Mouse (Mus musculus) heart, embryonic 10.5 days (tissue): ENCODE measurements around the gene Phyh. TPM values are rescaled to one million over a fixed set of nuclear protein-coding genes. Genes with fewer than 3 reads are reported as not detected.
A peak's percentile ranks its signal among the peaks of the same experiment; 100 is the strongest.

Source experiments
- DNase-seq: peaks from one replicate; pipeline ENCODE4 v3.0.0-alpha.2; 2017; ENCODE audit warnings: low spot score
- H3K27ac ChIP-seq: fragments of 300-500 bp; sonication (generic); 2 replicates; pipeline ENCODE4 v1.5.1; 2016; ENCODE audit warnings: mild to moderate bottlenecking
- H3K27me3 ChIP-seq: fragments of 300-500 bp; sonication (generic); 2 replicates; pipeline ENCODE4 v1.6.1; 2016; ENCODE audit warnings: mild to moderate bottlenecking; ENCODE audit not compliant: poor library complexity, insufficient read depth, severe bottlenecking
- H3K36me3 ChIP-seq: fragments of 300-500 bp; sonication (generic); 2 replicates; pipeline ENCODE4 v1.6.1; 2016; ENCODE audit warnings: mild to moderate bottlenecking, moderate library complexity
- H3K4me1 ChIP-seq: fragments of 300-500 bp; sonication (generic); 2 replicates; pipeline ENCODE4 v1.6.1; 2016; ENCODE audit warnings: mild to moderate bottlenecking
- H3K4me3 ChIP-seq: fragments of 300-500 bp; sonication (generic); 2 replicates; pipeline ENCODE4 v1.5.1; 2016; ENCODE audit warnings: mild to moderate bottlenecking, moderate library complexity
- H3K9me3 ChIP-seq: fragments of 300-500 bp; sonication (generic); 2 replicates; pipeline ENCODE4 v1.6.1; 2016; ENCODE audit warnings: mild to moderate bottlenecking, moderate library complexity
- WGBS: fragments of 180-500 bp; shearing (Covaris S2); methylation state at CpG from one replicate; pipeline ENCODE4 v1.1.7; 2016; 5-methylcytosine and 5-hydroxymethylcytosine counted together
- polyA plus RNA-seq: library from polyadenylated mRNA; unstranded; fragments of >200 nt; fragmentation: Nextera tagmentation; extraction: Ambion mirVana; gene quantifications from 2 replicates; pipeline ENCODE4 v1.2.1, GENCODE M21; 2016

Gene Phyh
- 59.7 and 84.7 TPM in 2 replicates for polyA plus RNA-seq

DNA sequence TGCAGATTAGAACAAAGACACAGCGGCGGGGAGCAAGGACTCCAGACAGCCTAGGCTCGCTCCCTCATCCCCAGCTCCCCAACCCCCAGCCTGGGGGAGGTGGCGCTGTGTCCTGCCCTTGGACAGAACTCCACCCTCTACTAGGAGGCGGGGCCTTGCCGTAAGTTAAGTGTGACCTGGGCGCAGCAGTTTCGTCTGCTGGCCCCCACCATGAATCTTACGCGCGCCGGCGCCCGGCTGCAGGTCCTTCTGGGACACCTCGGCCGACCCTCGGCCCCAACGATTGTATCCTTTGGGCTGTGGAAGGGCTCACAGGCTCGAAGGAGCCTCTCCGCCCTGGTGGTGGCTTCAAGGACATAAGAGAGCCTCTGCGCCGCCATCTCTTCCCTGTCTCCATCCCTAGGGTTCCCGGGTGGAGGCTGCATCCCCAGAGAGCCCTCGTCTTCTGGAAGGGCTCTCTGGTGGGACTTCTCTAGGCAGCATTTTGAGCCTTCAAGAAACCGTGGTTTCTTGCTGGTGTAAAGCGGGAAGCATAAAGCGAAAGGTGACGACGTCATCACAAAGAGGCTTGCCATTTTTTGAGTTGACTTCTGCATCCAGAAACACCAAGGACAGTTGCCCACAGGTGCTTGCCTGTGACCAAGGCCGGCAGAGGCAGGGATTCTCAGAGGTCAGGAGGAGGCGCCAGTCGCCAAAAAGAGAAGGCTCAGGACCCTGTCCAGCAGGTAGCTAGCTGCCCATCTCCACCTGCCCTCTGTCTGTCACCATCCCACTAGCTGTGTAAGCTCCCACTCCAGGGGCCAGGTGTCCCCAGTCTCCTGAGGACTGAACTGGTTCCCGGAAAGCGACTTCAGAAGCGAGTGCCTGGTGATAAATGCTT is at the start of gene Phyh:
Phyh (plus strand) TSS at position 160 of the 880 bp plus-strand sequence.
- H3K27ac ChIP-seq: peak within 1 kb of the TSS; percentile 95
- 5% methylated on average over 35 of the region's 35 CpGs for WGBS
- H3K27me3 ChIP-seq: no peaks in the 10 kb centered on the region
- H3K4me3 ChIP-seq: peak within 1 kb of the TSS; percentile 72
- H3K36me3 ChIP-seq: peaks cover 1% of the 10 kb centered on the region; the same call in 1 of the 2 replicates
- DNase-seq: peak; percentile 95
- H3K4me1 ChIP-seq: peaks cover 22% of the 10 kb centered on the region
- H3K9me3 ChIP-seq: no peaks in the 10 kb centered on the region

GRCm38 (mm10) chr2:4872740-4873139 is 46.1 kb upstream of the Phyh start:
- H3K36me3 ChIP-seq: no peaks in the 10 kb centered on the region
- H3K27ac ChIP-seq: no peak overlapping the region
- H3K4me3 ChIP-seq: no peak overlapping the region
- 65% methylated on average over 9 of the region's 9 CpGs for WGBS
- H3K27me3 ChIP-seq: no peaks in the 10 kb centered on the region
- no peaks in the 10 kb centered on the region for H3K9me3 ChIP-seq
- no peak for DNase-seq
- peaks cover 7% of the 10 kb centered on the region; the same call in 1 of the 2 replicates for H3K4me1 ChIP-seq

DNA sequence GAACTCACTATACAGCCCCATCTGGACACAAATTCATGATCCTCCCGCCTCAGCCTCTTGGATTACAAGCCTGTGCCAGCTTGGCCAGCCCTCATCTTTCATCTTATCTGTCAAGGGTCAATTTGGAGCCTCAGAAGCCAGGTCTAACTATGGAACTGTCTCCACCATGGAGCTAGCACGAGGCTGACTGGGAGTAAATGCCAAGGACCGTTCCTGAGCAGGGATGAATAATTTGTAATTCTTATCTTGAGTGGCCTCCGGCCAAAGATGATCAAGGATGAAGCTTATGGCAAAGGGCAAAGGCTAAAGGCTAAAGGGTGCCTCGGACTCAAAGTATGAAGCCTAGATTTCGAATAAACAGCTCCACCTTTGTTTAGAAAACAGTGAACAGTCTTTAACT is 45.5 kb upstream of the Phyh start:
- WGBS: 56% methylated on average over 6 of the region's 6 CpGs
- Histone ChIP-seq H3K4me1 (peaks cover 7% of the 10 kb centered on the region; the same call in 1 of the 2 replicates), H3K4me3 (no peak overlapping the region), H3K27me3 (no peaks in the 10 kb centered on the region), H3K9me3 (no peaks in the 10 kb centered on the region), H3K27ac (no peak overlapping the region), H3K36me3 (no peaks in the 10 kb centered on the region)
- DNase-seq: no peak

DNA sequence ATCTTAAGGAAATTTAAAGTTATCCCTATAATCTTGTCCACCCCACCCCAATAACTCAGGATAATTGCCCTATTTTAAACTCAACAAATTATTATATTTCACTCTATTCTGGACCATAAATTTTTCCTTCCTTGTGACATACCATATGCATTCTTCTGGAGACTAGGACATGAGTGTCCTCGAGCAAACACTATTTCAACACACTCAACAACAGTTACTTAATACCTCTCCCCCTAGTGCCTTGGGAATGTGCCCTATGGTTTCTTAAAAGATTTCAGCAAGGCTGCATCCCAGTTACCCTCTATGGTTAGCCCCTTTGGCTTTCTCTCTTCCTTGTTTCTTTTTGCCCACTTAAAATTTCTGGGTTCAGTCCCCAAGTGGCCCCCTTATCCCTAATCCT is 43.7 kb upstream of the Phyh start:
- peaks cover 7% of the 10 kb centered on the region; the same call in 1 of the 2 replicates for H3K4me1 ChIP-seq
- no peaks in the 10 kb centered on the region for H3K36me3 ChIP-seq
- H3K27ac ChIP-seq: no peak overlapping the region
- H3K4me3 ChIP-seq: no peak overlapping the region
- no peaks in the 10 kb centered on the region for H3K27me3 ChIP-seq
- no peak for DNase-seq
- H3K9me3 ChIP-seq: no peaks in the 10 kb centered on the region
- 52% methylated on average over 1 of the region's 1 CpGs for WGBS

DNA sequence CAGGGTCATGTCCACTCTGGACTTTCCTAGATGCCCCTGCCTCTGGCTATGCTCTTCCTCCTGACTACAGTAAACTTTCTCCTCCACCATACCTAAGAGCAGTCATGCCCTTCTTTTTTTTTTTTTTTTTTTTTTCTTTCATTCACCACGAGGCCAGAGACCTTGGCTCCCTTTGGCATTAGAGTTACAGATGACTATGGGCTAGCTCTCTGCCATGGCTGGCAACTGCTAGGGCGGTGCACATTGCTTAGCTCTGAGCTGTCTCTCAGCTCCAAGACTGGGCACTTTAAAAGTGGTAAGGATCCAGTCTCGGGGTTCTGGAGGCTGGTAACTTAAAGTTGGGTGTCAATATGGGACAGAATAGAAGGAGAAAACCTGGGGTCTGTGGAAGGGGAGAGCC is 42.7 kb upstream of the Phyh start:
- H3K27ac ChIP-seq: no peak overlapping the region
- 64% methylated on average over 3 of the region's 3 CpGs for WGBS

DNA sequence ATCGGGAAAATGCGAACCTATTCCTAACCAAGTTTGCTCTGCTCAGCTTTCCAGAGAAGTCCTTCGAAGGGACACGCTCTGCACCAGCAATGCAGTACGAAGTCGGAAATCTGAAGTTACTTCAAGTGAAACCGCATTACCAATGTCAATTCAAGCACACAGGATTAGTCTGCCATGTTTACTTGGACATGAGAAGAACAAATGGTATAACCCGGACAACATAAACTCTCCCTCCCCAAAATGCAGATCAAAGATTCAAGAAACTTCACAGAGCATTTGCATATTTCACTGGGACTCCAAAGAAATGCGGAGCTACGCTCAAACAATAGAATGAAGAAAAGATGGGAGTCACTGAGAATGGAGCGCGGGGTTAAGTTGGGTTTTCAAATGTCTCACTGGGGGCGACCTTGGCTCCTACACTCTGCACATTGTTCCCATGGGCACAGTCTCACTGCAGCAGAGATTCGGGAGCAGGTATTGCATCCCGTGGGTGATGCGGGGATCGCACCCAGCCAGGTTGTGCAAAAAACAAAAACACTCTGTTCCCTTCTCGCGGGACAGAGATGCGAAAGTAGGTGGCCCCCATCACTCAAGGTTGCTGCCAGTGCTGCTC is 38.0 kb upstream of the Phyh start:
- Histone ChIP-seq H3K27me3 (no peaks in the 10 kb centered on the region), H3K4me1 (peaks cover 18% of the 10 kb centered on the region), H3K9me3 (no peaks in the 10 kb centered on the region), H3K27ac (peak overlapping the region; percentile 99), H3K36me3 (peaks cover 13% of the 10 kb centered on the region), H3K4me3 (peak overlapping the region; percentile 78)
- whole genome bisulfite sequencing: 4% methylated on average over 20 of the region's 20 CpGs
- no peak for DNase-seq

More for the DNA sequence above, 42.7 kb upstream of the Phyh start:
- Histone ChIP-seq H3K36me3 (no peaks in the 10 kb centered on the region), H3K4me1 (peaks cover 11% of the 10 kb centered on the region; the same call in 1 of the 2 replicates), H3K27me3 (no peaks in the 10 kb centered on the region), H3K4me3 (no peak overlapping the region), H3K9me3 (no peaks in the 10 kb centered on the region)
- DNase-seq: no peak

- DNase-seq: peak; percentile 90
- peaks cover 18% of the 10 kb centered on the region for H3K4me1 ChIP-seq
- H3K36me3 ChIP-seq: peaks cover 20% of the 10 kb centered on the region
- H3K4me3 ChIP-seq: peak within 1 kb of the TSS; percentile 78
- H3K9me3 ChIP-seq: no peaks in the 10 kb centered on the region
- H3K27me3 ChIP-seq: no peaks in the 10 kb centered on the region
- under 1% methylated on average over 110 of the region's 115 CpGs for WGBS
- peak within 1 kb of the TSS; percentile 99 for H3K27ac ChIP-seq
Observed at GRCm38 (mm10) chr2:4881350-4882248, 37.2 kb upstream of the Phyh start, which contains the start of gene Sephs1. Gene Sephs1, plus strand, starts transcription at chr2:4881564.

DNA sequence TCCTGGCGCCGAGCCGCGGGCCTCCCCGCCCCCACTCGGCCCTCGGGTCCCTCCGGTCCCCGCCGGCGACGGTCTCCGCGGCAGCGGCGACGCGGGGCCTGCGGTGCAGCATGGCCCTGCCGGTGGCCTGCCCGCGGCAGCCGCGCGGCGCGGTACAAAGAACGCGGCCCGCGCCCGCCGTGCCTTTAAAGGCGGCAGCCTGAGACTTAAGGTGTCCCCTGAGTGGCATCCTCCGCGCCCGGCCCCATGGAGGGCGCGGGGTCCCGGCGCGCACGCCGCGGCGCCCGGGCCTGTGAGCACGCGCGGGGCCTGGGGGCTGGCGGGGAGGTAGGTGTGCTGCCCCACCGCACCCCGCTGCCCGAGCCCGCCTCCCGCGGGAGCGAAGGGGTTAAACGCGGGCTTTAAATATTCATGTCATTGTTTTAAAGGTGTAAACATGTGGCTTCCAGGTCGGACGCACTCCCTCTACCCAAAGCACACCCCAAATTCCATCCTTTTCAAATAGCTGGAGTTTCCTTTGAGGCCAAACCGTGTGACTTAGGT is 36.5 kb upstream of the Phyh start:
- Histone ChIP-seq H3K27ac (peak overlapping the region; percentile 99), H3K36me3 (peaks cover 28% of the 10 kb centered on the region), H3K27me3 (no peaks in the 10 kb centered on the region), H3K9me3 (no peaks in the 10 kb centered on the region), H3K4me3 (peak overlapping the region; percentile 78), H3K4me1 (peaks cover 18% of the 10 kb centered on the region)
- peak; percentile 80 for DNase-seq
- under 1% methylated on average over 59 of the region's 63 CpGs for WGBS

- H3K9me3 ChIP-seq: no peaks in the 10 kb centered on the region
- peaks cover 18% of the 10 kb centered on the region for H3K4me1 ChIP-seq
- H3K27ac ChIP-seq: peak overlapping the region; percentile 99
- peak overlapping the region; percentile 78 for H3K4me3 ChIP-seq
- H3K27me3 ChIP-seq: no peaks in the 10 kb centered on the region
- H3K36me3 ChIP-seq: peaks cover 36% of the 10 kb centered on the region
- WGBS: 5% methylated on average over 18 of the region's 18 CpGs
- no peak for DNase-seq
Observed at GRCm38 (mm10) chr2:4883009-4883704, 35.7 kb upstream of the Phyh start.

GRCm38 (mm10) chr2:4886896-4887295 is 31.9 kb upstream of the Phyh start:
- Histone ChIP-seq H3K27me3 (no peaks in the 10 kb centered on the region), H3K9me3 (no peaks in the 10 kb centered on the region), H3K4me3 (no peak overlapping the region), H3K4me1 (peaks cover 13% of the 10 kb centered on the region), H3K27ac (no peak overlapping the region), H3K36me3 (peaks cover 73% of the 10 kb centered on the region)
- 94% methylated on average over 6 of the region's 6 CpGs for WGBS
- no peak for DNase-seq

DNA sequence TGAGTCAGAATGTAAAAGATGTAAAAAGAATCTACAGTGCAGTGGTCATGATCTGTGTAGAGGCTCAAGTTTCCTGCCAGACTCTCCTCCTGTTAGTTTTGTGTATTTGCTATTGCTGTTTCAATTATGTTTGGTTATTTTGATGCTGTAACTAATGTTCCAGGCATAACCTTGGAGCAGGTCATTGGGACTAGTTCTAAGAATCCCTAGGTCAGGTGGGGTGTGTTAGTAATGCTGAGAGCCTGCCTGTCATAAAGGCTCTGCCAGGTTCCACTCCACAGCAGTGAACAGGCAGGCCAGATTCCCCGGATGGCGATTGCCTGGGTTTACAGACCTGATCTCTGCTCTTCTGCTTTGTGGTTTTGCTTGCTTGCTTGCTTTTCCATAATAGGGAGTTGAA is 23.2 kb upstream of the Phyh start:
- H3K9me3 ChIP-seq: no peaks in the 10 kb centered on the region
- no peak overlapping the region for H3K4me3 ChIP-seq
- no peaks in the 10 kb centered on the region for H3K27me3 ChIP-seq
- no peak for DNase-seq
- no peak overlapping the region for H3K27ac ChIP-seq
- H3K36me3 ChIP-seq: peaks cover 90% of the 10 kb centered on the region
- WGBS: 81% methylated on average over 2 of the region's 2 CpGs
- no peaks in the 10 kb centered on the region for H3K4me1 ChIP-seq

- H3K27ac ChIP-seq: no peak overlapping the region
- no peak overlapping the region for H3K4me3 ChIP-seq
- no peaks in the 10 kb centered on the region for H3K9me3 ChIP-seq
- H3K4me1 ChIP-seq: no peaks in the 10 kb centered on the region
- peaks cover 90% of the 10 kb centered on the region for H3K36me3 ChIP-seq
- DNase-seq: no peak
- H3K27me3 ChIP-seq: no peaks in the 10 kb centered on the region
- 93% methylated on average over 4 of the region's 4 CpGs for WGBS
Observed at GRCm38 (mm10) chr2:4896970-4897369, 21.8 kb upstream of the Phyh start.
